Mouse (Mus musculus): ENCODE measurements around the gene 1700001C02Rik. TPM values are rescaled to one million over a fixed set of nuclear protein-coding genes. Genes with fewer than 3 reads are reported as not detected.

The 1700001C02Rik gene
- total RNA-seq, 1 experiment: not detected

- H3K36me3 ChIP-seq (ENCODE audit: control insufficient read depth, insufficient read depth, low read length, poor library complexity, severe bottlenecking): no peaks in the 10 kb centered on the region
- TF ChIP-seq CHD2 (IDR thresholded peaks at IDR 0.05; ENCODE audit: low read depth, low read length) (no peak), ZNF384 (IDR thresholded peaks at IDR 0.05; ENCODE audit: low read depth, low read length) (no peak), MAFK (IDR thresholded peaks at IDR 0.05; ENCODE audit: insufficient read depth, low read depth, low read length) (no peak), ZC3H11A (IDR thresholded peaks at IDR 0.05; ENCODE audit: borderline replicate concordance, low read depth, low read length) (no peak), HCFC1 (IDR thresholded peaks at IDR 0.05; ENCODE audit: borderline replicate concordance, insufficient read depth, low read length) (no peak)
- H3K4me1 ChIP-seq (ENCODE audit: control insufficient read depth in 2 of 2, insufficient read depth in 2 of 2, low read length in 2 of 2, poor library complexity in 1 of 2): 0 out of 4 replicates have a peak, but pooled peaks cover 0 to 5% of the 10 kb centered on the region in 2 experiments
- no peaks in the 10 kb centered on the region for H3K9me3 ChIP-seq (ENCODE audit: control insufficient read depth, insufficient read depth, low read depth, low read length)
- H3K4me3 ChIP-seq (ENCODE audit: insufficient read depth in 1 of 2, low read depth in 1 of 2, low read length in 2 of 2, poor library complexity in 1 of 2, severe bottlenecking in 1 of 2): no peak overlapping the region
- H3K9ac ChIP-seq (ENCODE audit: insufficient read depth, low read depth, low read length, poor library complexity, severe bottlenecking): no peak overlapping the region
- in situ Hi-C loops (cut with MboI; ENCODE audit: low sequenced_read_pairs in 2 of 2, unreplicated experiment in 2 of 2): no loop called here
- no peak overlapping the region for H3K27ac ChIP-seq (ENCODE audit: insufficient read depth, low read depth, low read length, poor library complexity, severe bottlenecking)
- DNase-seq (ENCODE audit: low read depth, low spot score): no peak
Observed at GRCm38 (mm10) chr5:30427406-30427805, 38.4 kb upstream of the 1700001C02Rik start.

GRCm38 (mm10) chr5:30438931-30439330 lies 26.9 kb upstream of the 1700001C02Rik start:
- peak; percentile 39; the same call in 1 of the 2 replicates for TF ChIP-seq ZC3H11A (IDR thresholded peaks at IDR 0.05; ENCODE audit: borderline replicate concordance, low read depth, low read length)
- TF ChIP-seq HCFC1 (IDR thresholded peaks at IDR 0.05; ENCODE audit: borderline replicate concordance, insufficient read depth, low read length): no peak

GRCm38 (mm10) chr5:30440308-30440906 lies 25.4 kb upstream of the 1700001C02Rik start:
- no peaks in the 10 kb centered on the region for H3K4me1 ChIP-seq (ENCODE audit: control insufficient read depth in 2 of 2, insufficient read depth in 2 of 2, low read length in 2 of 2, poor library complexity in 1 of 2)
- no peak for DNase-seq (ENCODE audit: low read depth, low spot score)
- H3K9me3 ChIP-seq (ENCODE audit: control insufficient read depth, insufficient read depth, low read depth, low read length): no peaks in the 10 kb centered on the region
- in situ Hi-C loops (cut with MboI; ENCODE audit: low sequenced_read_pairs in 2 of 2, unreplicated experiment in 2 of 2): no loop called here
- TF ChIP-seq HCFC1 (IDR thresholded peaks at IDR 0.05; ENCODE audit: borderline replicate concordance, insufficient read depth, low read length) (no peak), ZNF384 (IDR thresholded peaks at IDR 0.05; ENCODE audit: low read depth, low read length) (no peak), MAFK (IDR thresholded peaks at IDR 0.05; ENCODE audit: insufficient read depth, low read depth, low read length) (no peak), CHD2 (IDR thresholded peaks at IDR 0.05; ENCODE audit: low read depth, low read length) (no peak), ZC3H11A (IDR thresholded peaks at IDR 0.05; ENCODE audit: borderline replicate concordance, low read depth, low read length) (no peak)
- H3K27ac ChIP-seq (ENCODE audit: insufficient read depth, low read depth, low read length, poor library complexity, severe bottlenecking): no peak overlapping the region
- no peaks in the 10 kb centered on the region for H3K36me3 ChIP-seq (ENCODE audit: control insufficient read depth, insufficient read depth, low read length, poor library complexity, severe bottlenecking)
- H3K4me3 ChIP-seq (ENCODE audit: insufficient read depth in 1 of 2, low read depth in 1 of 2, low read length in 2 of 2, poor library complexity in 1 of 2, severe bottlenecking in 1 of 2): no peak overlapping the region
- no peak overlapping the region for H3K9ac ChIP-seq (ENCODE audit: insufficient read depth, low read depth, low read length, poor library complexity, severe bottlenecking)

More at GRCm38 (mm10) chr5:30438931-30439330, 26.9 kb upstream of the 1700001C02Rik start:
- H3K9me3 ChIP-seq (ENCODE audit: control insufficient read depth, insufficient read depth, low read depth, low read length): no peaks in the 10 kb centered on the region
- no peaks in the 10 kb centered on the region for H3K36me3 ChIP-seq (ENCODE audit: control insufficient read depth, insufficient read depth, low read length, poor library complexity, severe bottlenecking)
- H3K4me1 ChIP-seq (ENCODE audit: control insufficient read depth in 2 of 2, insufficient read depth in 2 of 2, low read length in 2 of 2, poor library complexity in 1 of 2): no peaks in the 10 kb centered on the region
- no peak overlapping the region for H3K4me3 ChIP-seq (ENCODE audit: insufficient read depth in 1 of 2, low read depth in 1 of 2, low read length in 2 of 2, poor library complexity in 1 of 2, severe bottlenecking in 1 of 2)
- in situ Hi-C loops (cut with MboI; ENCODE audit: low sequenced_read_pairs in 2 of 2, unreplicated experiment in 2 of 2): no loop called here
- DNase-seq (ENCODE audit: low read depth, low spot score): no peak
- no peak overlapping the region for H3K27ac ChIP-seq (ENCODE audit: insufficient read depth, low read depth, low read length, poor library complexity, severe bottlenecking)
- no peak overlapping the region for H3K9ac ChIP-seq (ENCODE audit: insufficient read depth, low read depth, low read length, poor library complexity, severe bottlenecking)

- H3K9me3 ChIP-seq (ENCODE audit: control insufficient read depth, insufficient read depth, low read depth, low read length): no peaks in the 10 kb centered on the region
- no peak overlapping the region for H3K9ac ChIP-seq (ENCODE audit: insufficient read depth, low read depth, low read length, poor library complexity, severe bottlenecking)
- 0 out of 4 replicates have a peak, but pooled peaks cover 0 to 3% of the 10 kb centered on the region in 2 experiments for H3K4me1 ChIP-seq (ENCODE audit: control insufficient read depth in 2 of 2, insufficient read depth in 2 of 2, low read length in 2 of 2, poor library complexity in 1 of 2)
- in situ Hi-C loops (cut with MboI; ENCODE audit: low sequenced_read_pairs in 2 of 2, unreplicated experiment in 2 of 2): no loop called here
- TF ChIP-seq HCFC1 (IDR thresholded peaks at IDR 0.05; ENCODE audit: borderline replicate concordance, insufficient read depth, low read length) (no peak), ZC3H11A (IDR thresholded peaks at IDR 0.05; ENCODE audit: borderline replicate concordance, low read depth, low read length) (no peak), CHD2 (IDR thresholded peaks at IDR 0.05; ENCODE audit: low read depth, low read length) (no peak), MAFK (IDR thresholded peaks at IDR 0.05; ENCODE audit: insufficient read depth, low read depth, low read length) (no peak), ZNF384 (IDR thresholded peaks at IDR 0.05; ENCODE audit: low read depth, low read length) (no peak)
- no peak overlapping the region for H3K4me3 ChIP-seq (ENCODE audit: insufficient read depth in 1 of 2, low read depth in 1 of 2, low read length in 2 of 2, poor library complexity in 1 of 2, severe bottlenecking in 1 of 2)
- H3K36me3 ChIP-seq (ENCODE audit: control insufficient read depth, insufficient read depth, low read length, poor library complexity, severe bottlenecking): no peaks in the 10 kb centered on the region
- no peak overlapping the region for H3K27ac ChIP-seq (ENCODE audit: insufficient read depth, low read depth, low read length, poor library complexity, severe bottlenecking)
- DNase-seq (ENCODE audit: low read depth, low spot score): no peak
Observed at GRCm38 (mm10) chr5:30442196-30442595, 23.7 kb upstream of the 1700001C02Rik start.
